Mouse (Mus musculus) limb, embryonic 15.5 days (tissue): Measurements from ENCODE around the gene Six2. TPM values are rescaled to one million over a fixed set of nuclear protein-coding genes. Genes with fewer than 3 reads are reported as not detected.
A peak's percentile ranks its signal among the peaks of the same experiment; 100 is the strongest.
"Not testable (repeated sequence)": the region's sequence is repeated elsewhere in the genome, so short reads cannot be mapped to it uniquely, and the experiment has no call there.

Source experiments
- ATAC-seq: fragments of 200-750 bp; cut with Nextera tagmentation; 2 replicates; pipeline ENCODE4 v1.8.0; 2017; ENCODE audit warnings: low read depth, moderate TSS enrichment; ENCODE audit not compliant: insufficient number of reproducible peaks, low FRiP score, low TSS enrichment
- H3K27ac ChIP-seq: fragments of 300-500 bp; sonication (generic); 2 replicates; pipeline ENCODE4 v1.5.1; 2015; ENCODE audit warnings: moderate library complexity, mild to moderate bottlenecking, inconsistent platforms
- H3K27me3 ChIP-seq: fragments of 300-500 bp; sonication (generic); 2 replicates; pipeline ENCODE4 v1.6.1; 2015; ENCODE audit warnings: inconsistent platforms
- H3K36me3 ChIP-seq: fragments of 300-500 bp; sonication (generic); 2 replicates; pipeline ENCODE4 v1.6.1; 2015; ENCODE audit warnings: inconsistent platforms
- H3K4me1 ChIP-seq: fragments of 300-500 bp; sonication (generic); 2 replicates; pipeline ENCODE4 v1.6.1; 2015; ENCODE audit warnings: inconsistent platforms
- H3K4me2 ChIP-seq: fragments of 300-500 bp; sonication (generic); 2 replicates; pipeline ENCODE4 v1.6.1; 2015; ENCODE audit warnings: mild to moderate bottlenecking, inconsistent platforms
- H3K4me3 ChIP-seq: fragments of 300-500 bp; sonication (generic); 2 replicates; pipeline ENCODE4 v1.5.1; 2015; ENCODE audit warnings: mild to moderate bottlenecking, inconsistent platforms
- H3K9ac ChIP-seq: fragments of 300-500 bp; sonication (generic); 2 replicates; pipeline ENCODE4 v1.6.1; 2015; ENCODE audit warnings: inconsistent platforms
- H3K9me3 ChIP-seq: fragments of 300-500 bp; sonication (generic); 2 replicates; pipeline ENCODE4 v1.6.1; 2016; ENCODE audit warnings: inconsistent platforms
- WGBS: fragments of 180-500 bp; shearing (Covaris S2); methylation state at CpG from one replicate; pipeline ENCODE4 v1.1.7; 2015; 5-methylcytosine and 5-hydroxymethylcytosine counted together
- polyA plus RNA-seq: library from polyadenylated mRNA; unstranded; fragments of >200 nt; fragmentation: Nextera tagmentation; extraction: Ambion mirVana; gene quantifications from 2 replicates; pipeline ENCODE4 v1.2.1, GENCODE M21; 2015

Six2 gene
- polyA plus RNA-seq, 1 experiment from 2014 or later, result 4.3 TPM

DNA sequence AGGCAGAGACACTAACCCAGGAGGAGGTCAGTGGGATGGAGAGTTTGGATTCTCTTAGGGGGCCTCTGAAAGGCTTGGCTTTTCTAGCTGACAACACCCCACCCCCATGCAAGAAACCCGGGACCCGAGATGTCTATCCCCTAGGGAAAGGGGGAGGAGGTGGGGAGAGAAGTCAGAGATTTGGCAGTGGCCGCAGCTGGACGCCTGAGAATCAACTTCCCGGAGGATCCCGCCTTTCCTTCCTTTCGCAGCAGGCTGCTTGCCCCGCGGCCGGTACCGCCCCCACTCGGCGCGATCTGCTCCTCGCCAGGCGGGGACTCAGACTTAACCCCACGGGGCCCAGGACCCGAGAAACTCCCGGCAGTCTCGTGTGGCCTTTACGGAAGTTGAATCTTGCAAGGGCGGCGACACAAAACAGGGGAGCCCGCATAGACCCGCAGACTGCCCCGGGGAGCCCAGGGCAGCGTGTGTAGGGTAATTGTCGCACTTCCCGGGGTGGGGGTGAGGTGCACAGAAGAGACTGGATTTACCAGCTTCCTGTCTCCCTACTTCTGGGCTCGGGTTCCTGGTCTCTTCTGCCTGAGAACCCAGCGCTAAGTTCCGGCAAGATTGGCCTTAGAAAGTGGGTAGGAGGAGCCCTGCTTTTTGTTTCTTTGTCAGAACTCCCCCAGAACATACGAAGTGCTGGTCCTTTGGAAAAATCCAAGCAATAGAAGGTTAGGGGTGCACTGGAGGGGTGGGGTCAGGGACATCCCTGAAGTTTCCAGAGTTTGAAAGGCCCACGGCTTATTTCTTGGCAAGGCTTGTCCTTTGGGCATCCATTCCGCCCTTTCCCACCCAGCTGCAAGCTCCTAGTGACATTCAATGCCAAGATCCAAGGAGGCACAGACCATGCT, 1.1 kb upstream of the Six2 start:
- peak overlapping the region; percentile 67 for H3K27ac ChIP-seq
- H3K4me3 ChIP-seq, result peak overlapping the region; percentile 59
- H3K4me2 ChIP-seq, result peak overlapping the region; percentile 89
- 3% methylated on average over 35 of the region's 35 CpGs for WGBS
- H3K9me3 ChIP-seq, result no peaks in the 10 kb centered on the region
- ATAC-seq, result no peak
- no peaks in the 10 kb centered on the region for H3K36me3 ChIP-seq
- H3K9ac ChIP-seq, result 0 out of 2 replicates have a peak overlapping the region, but pooled peaks have one; percentile 0
- H3K4me1 ChIP-seq, result peaks cover 59% of the 10 kb centered on the region
- H3K27me3 ChIP-seq, result peaks cover 93% of the 10 kb centered on the region

DNA sequence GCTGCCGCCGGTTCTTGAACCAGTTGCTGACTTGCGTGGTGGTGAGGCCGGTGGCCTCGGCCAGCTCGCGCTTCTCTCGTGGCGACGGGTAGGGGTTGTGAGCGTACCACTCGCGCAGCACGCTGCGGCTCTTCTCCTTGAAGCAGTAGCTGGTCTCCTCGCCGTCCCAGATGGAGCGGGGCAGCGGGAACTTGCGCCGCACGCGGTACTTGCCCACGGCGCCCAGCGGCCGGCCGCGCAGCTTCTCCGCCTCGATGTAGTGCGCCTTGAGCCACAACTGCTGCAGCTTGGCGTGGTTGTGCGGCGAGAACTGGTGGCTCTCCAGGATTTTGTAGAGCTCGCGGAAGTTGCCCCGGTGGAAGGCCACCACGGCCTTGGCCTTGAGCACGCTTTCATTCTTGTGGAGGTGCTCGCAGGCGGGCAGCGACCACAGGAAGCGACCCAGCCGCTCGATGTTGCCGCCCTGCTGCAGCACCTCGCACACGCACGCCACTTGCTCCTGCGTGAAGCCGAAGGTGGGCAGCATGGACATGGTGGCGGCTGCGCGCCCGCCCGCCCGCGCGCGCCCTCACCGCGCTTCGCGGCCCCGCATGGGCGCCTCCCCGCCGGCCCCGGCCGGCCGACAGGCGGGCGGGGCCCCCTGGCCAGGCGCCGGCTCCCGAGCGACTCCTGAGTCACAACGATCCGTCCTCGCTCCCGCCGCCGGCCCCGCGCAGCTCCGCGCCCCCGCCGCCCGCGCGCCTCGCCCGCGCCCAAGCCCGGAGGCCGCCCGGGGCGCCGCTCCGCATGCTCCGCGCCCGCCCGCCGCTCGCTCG, 446 bp downstream of the Six2 start:
- H3K36me3 ChIP-seq, result no peaks in the 10 kb centered on the region
- WGBS, result under 1% methylated on average over 69 of the region's 109 CpGs
- H3K27me3 ChIP-seq, result peaks cover 93% of the 10 kb centered on the region
- H3K9me3 ChIP-seq, result no peaks in the 10 kb centered on the region
- H3K4me1 ChIP-seq, result peaks cover 63% of the 10 kb centered on the region
- H3K4me2 ChIP-seq, result peak overlapping the region; percentile 89
- no peak for ATAC-seq
- H3K27ac ChIP-seq, result peak overlapping the region; percentile 79
- peak overlapping the region; percentile 56 for H3K9ac ChIP-seq
- peak overlapping the region; percentile 59 for H3K4me3 ChIP-seq

- peak overlapping the region; percentile 79; the same call in 1 of the 2 replicates for H3K27ac ChIP-seq
- no peaks in the 10 kb centered on the region for H3K36me3 ChIP-seq
- H3K27me3 ChIP-seq, result peaks cover 94% of the 10 kb centered on the region
- no peaks in the 10 kb centered on the region for H3K9me3 ChIP-seq
- WGBS, result 9% methylated on average over 42 of the region's 42 CpGs
- peak overlapping the region; percentile 59 for H3K4me3 ChIP-seq
- no peak for ATAC-seq
- H3K9ac ChIP-seq, result peak overlapping the region; percentile 56
- peaks cover 54% of the 10 kb centered on the region for H3K4me1 ChIP-seq
- peak overlapping the region; percentile 89 for H3K4me2 ChIP-seq
Measured at GRCm38 (mm10) chr17:85686476-85687420, 1.3 kb downstream of the Six2 start.

GRCm38 (mm10) chr17:85685689-85686281, 2.3 kb downstream of the Six2 start:
- Histone ChIP-seq H3K27ac (no peak overlapping the region), H3K27me3 (peaks cover 94% of the 10 kb centered on the region), H3K4me3 (peak overlapping the region; percentile 59), H3K9ac (no peak overlapping the region), H3K4me2 (peak overlapping the region; percentile 89), H3K9me3 (no peaks in the 10 kb centered on the region), H3K4me1 (peaks cover 47% of the 10 kb centered on the region), H3K36me3 (no peaks in the 10 kb centered on the region)
- ATAC-seq, result no peak
- WGBS, result 25% methylated on average over 11 of the region's 11 CpGs

GRCm38 (mm10) chr17:85684841-85685688, 3.0 kb downstream of the Six2 start:
- Histone ChIP-seq H3K4me1 (peaks cover 50% of the 10 kb centered on the region), H3K9me3 (no peaks in the 10 kb centered on the region), H3K9ac (0 out of 2 replicates have a peak overlapping the region, but pooled peaks have one; percentile 10), H3K4me3 (peak overlapping the region; percentile 59), H3K4me2 (peak overlapping the region; percentile 89), H3K27me3 (peaks cover 94% of the 10 kb centered on the region), H3K36me3 (no peaks in the 10 kb centered on the region), H3K27ac (no peak overlapping the region)
- 5% methylated on average over 46 of the region's 46 CpGs for WGBS
- no peak for ATAC-seq

- Histone ChIP-seq H3K4me1 (peaks cover 53% of the 10 kb centered on the region), H3K4me3 (peak overlapping the region; percentile 59; the same call in 1 of the 2 replicates), H3K27me3 (peaks cover 94% of the 10 kb centered on the region), H3K4me2 (peak overlapping the region; percentile 12; the same call in 1 of the 2 replicates)
- WGBS, result 14% methylated on average over 6 of the region's 6 CpGs
- H3K36me3 ChIP-seq, H3K9ac ChIP-seq, ATAC-seq, H3K9me3 ChIP-seq, H3K27ac ChIP-seq: not testable (repeated sequence)
Measured at GRCm38 (mm10) chr17:85684436-85684835, 3.6 kb downstream of the Six2 start.

DNA sequence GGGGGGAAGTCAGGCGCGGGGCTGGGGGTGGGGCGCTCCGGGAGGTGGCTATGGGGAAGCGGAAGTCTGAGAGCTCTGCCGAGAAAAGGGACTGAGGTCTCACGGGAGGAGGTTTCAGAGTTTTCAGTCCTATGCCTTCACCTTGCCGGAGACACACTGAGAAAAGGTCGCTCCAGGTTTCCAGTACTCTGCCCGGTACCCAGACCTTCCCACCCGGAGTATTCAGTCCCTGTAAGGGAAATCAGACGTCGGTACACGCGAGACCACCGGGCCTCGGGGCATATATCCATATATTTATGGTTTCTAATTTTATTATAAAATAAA, 4.1 kb downstream of the Six2 start:
- peak overlapping the region; percentile 12; the same call in 1 of the 2 replicates for H3K4me2 ChIP-seq
- 2% methylated on average over 17 of the region's 17 CpGs for WGBS
- H3K9me3 ChIP-seq, result no peaks in the 10 kb centered on the region
- peaks cover 94% of the 10 kb centered on the region for H3K27me3 ChIP-seq
- H3K4me1 ChIP-seq, result peaks cover 48% of the 10 kb centered on the region
- no peak overlapping the region for H3K9ac ChIP-seq
- no peak overlapping the region for H3K27ac ChIP-seq
- H3K4me3 ChIP-seq, result peak overlapping the region; percentile 59
- no peaks in the 10 kb centered on the region for H3K36me3 ChIP-seq
- no peak for ATAC-seq

DNA sequence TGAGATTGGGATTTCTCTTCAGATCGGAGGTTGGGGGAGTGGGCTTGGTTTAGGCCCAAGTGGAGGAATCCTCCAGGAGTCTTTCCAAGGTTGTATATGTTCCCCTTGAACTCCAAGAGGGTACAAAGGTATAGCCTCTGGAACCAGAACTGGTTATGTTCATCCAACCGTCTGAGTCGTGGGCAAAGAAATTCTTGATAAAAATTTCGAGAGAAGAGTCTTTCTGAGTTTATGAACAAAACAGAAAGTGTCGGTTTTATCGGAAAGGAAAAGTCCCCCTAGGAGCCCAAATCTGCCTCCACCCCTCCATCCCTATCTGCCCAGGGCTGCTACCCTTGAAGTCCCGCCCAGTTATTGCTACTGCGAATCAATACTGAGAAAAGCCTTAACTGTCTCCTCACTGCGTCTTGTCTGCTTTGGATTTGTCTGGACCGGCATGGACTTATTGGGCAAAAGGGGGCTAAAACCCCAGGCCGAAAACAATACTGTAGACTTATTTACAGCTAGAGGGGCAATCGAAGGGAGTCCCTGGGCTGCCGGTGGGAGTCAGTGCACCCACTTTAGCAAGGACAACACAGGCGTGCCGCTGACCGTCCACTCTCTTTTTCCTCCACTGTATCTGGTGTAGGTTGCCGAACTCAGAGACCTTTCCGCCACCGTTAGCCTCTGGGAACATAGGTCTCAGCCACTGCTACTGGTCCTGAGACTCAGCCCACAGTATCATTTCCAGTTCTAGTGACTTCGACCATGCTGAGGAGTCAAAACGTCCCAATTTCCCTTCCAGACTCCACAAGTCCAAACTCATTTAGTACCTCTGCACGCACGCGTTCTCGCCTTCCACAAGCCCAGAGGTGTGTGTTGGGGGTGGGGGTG, 4.7 kb downstream of the Six2 start:
- 18% methylated on average over 25 of the region's 25 CpGs for WGBS
- peak overlapping the region; percentile 12; the same call in 1 of the 2 replicates for H3K4me2 ChIP-seq
- no peak for ATAC-seq
- peaks cover 94% of the 10 kb centered on the region for H3K27me3 ChIP-seq
- no peaks in the 10 kb centered on the region for H3K36me3 ChIP-seq
- H3K27ac ChIP-seq, result no peak overlapping the region
- H3K9ac ChIP-seq, result no peak overlapping the region
- H3K4me3 ChIP-seq, result peak overlapping the region; percentile 59
- no peaks in the 10 kb centered on the region for H3K9me3 ChIP-seq
- peaks cover 42% of the 10 kb centered on the region for H3K4me1 ChIP-seq

- H3K36me3 ChIP-seq, result no peaks in the 10 kb centered on the region
- H3K9me3 ChIP-seq, result no peaks in the 10 kb centered on the region
- peaks cover 31% of the 10 kb centered on the region for H3K4me1 ChIP-seq
- WGBS, result 27% methylated on average over 7 of the region's 7 CpGs
- no peak for ATAC-seq
- no peak overlapping the region for H3K4me3 ChIP-seq
- no peak overlapping the region for H3K9ac ChIP-seq
- H3K27ac ChIP-seq, result no peak overlapping the region
- peaks cover 91% of the 10 kb centered on the region for H3K27me3 ChIP-seq
- H3K4me2 ChIP-seq, result no peak overlapping the region
Measured at GRCm38 (mm10) chr17:85682181-85682710, 5.8 kb downstream of the Six2 start.
